Mouse (Mus musculus) frontal cortex, postnatal 36 days (tissue): Measurements from ENCODE around the gene Olfr1280.

Source experiments
- DNase-seq, 2 experiments: peaks; one replicate each; pipeline ENCODE4 v3.0.0; 2022; ENCODE audit warnings: low spot score in 2 of 2

Olfr1280 gene

GRCm38 (mm10) chr2:111313717-111314116 is at the start of gene Olfr1280:
Gene Olfr1280, plus strand, starts transcription at chr2:111314017.
- DNase-seq, result no peak

- DNase-seq, result no peak
Observed at GRCm38 (mm10) chr2:111274006-111274405, 39.8 kb upstream of the Olfr1280 start, which contains the start of gene Olfr1277. Gene Olfr1277, minus strand, starts transcription at chr2:111274106.

- no peak for DNase-seq
Observed at GRCm38 (mm10) chr2:111289836-111290235, 24.0 kb upstream of the Olfr1280 start, which contains the start of gene Olfr1278. Gene Olfr1278, plus strand, starts transcription at chr2:111290136.

GRCm38 (mm10) chr2:111298541-111298940 is 15.3 kb upstream of the Olfr1280 start:
- DNase-seq, result no peak

GRCm38 (mm10) chr2:111300374-111300773 is 13.4 kb upstream of the Olfr1280 start, which contains the start of gene Olfr1279:
Gene Olfr1279, plus strand, starts transcription at chr2:111300635.
- DNase-seq, result no peak

- no peak for DNase-seq
Observed at GRCm38 (mm10) chr2:111326220-111326619, 12.4 kb downstream of the Olfr1280 start, which contains the start of gene Olfr1281. Gene Olfr1281, plus strand, starts transcription at chr2:111326520.

GRCm38 (mm10) chr2:111333721-111334120 is 19.9 kb downstream of the Olfr1280 start:
- DNase-seq, result peak in 1 of 2 experiments; percentile 6

GRCm38 (mm10) chr2:111335976-111336375 is 22.2 kb downstream of the Olfr1280 start, which contains the start of gene Olfr1282:
Gene Olfr1282, minus strand, starts transcription at chr2:111336076.
- no peak for DNase-seq

GRCm38 (mm10) chr2:111366490-111366889 is 52.7 kb downstream of the Olfr1280 start, which contains the start of gene Olfr1283:
Gene Olfr1283, plus strand, starts transcription at chr2:111366790.
- DNase-seq, result no peak

- DNase-seq, result no peak
Observed at GRCm38 (mm10) chr2:111375222-111375621, 61.4 kb downstream of the Olfr1280 start, which contains the start of gene Olfr1284. Gene Olfr1284, plus strand, starts transcription at chr2:111375522.
